Mouse (Mus musculus) G1E-ER4 (cell line): ENCODE measurements around the gene Cep170. TPM values are rescaled to one million over a fixed set of nuclear protein-coding genes. Genes with fewer than 3 reads are reported as not detected.

Experiments
- GATA1 ChIP-seq: IDR thresholded peaks from one replicate; pipeline ENCODE4 v1.8.0; 2012; ENCODE audit warnings: low read length, inconsistent platforms
- polyA plus RNA-seq: library from polyadenylated mRNA; stranded (reverse); fragments of >175 nt; gene quantifications from 2 replicates; pipeline ENCODE4 v1.2.3, GENCODE M21; 2012

The Cep170 gene
- polyA plus RNA-seq, 1 experiment, result 3.0 TPM

DNA sequence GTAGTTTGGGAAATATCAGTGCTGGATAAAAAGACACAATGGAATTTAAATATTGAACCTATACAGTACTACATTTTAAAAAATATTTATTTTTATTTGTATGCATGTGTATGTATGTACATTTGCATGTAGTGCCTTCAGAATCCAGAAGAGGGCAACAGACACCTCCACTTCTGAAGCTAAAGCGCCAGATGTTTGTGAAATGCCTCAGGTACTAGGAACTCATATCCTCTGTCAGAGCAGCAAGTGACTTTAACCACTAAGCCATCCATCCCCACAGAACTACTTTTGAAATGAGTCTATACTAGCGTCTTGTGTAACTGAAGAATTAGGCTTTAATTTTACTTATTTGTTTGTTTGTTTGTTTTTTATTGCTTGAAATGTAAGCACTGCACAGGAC is 101.4 kb downstream of the Cep170 start:
- TF ChIP-seq GATA1, result no peak

DNA sequence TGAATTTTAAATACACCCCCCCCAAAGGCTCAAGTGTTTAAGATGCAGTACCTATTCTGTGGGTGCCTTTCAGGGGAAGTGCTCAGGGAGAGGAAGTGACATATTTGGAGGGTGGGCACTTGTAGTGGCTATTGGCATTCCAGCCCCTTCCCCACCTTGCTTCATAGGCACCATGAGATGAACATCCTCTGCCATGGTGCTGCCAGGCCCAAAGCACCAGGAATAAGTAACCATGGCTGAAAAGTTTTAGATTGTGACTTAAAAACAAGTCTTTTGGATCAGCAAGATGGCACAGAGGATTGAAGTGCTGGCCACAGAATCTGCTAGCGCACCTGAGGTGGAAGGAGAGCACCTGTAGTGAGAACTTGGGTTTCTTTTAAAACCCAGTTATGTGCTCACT is 113.6 kb downstream of the Cep170 start:
- TF ChIP-seq GATA1, result no peak

DNA sequence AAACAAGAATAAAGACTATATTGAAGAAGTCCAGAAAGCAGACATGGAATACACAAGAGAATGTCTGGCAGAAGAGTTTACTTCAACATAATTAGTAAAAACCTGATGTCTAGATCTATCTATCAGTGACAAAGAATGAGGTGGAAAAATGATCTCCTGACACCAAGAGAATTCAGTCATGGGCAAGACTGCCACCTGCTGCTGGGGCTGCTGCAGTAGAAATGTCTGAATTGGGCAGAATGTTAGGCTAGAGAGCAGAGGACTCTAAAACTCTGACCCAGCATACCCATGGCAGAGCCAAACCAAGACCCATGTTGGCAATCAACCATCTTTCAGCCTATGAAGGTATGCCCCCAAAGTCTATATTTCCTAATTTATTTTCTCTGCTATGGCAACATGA is 114.1 kb downstream of the Cep170 start:
- no peak for TF ChIP-seq GATA1

DNA sequence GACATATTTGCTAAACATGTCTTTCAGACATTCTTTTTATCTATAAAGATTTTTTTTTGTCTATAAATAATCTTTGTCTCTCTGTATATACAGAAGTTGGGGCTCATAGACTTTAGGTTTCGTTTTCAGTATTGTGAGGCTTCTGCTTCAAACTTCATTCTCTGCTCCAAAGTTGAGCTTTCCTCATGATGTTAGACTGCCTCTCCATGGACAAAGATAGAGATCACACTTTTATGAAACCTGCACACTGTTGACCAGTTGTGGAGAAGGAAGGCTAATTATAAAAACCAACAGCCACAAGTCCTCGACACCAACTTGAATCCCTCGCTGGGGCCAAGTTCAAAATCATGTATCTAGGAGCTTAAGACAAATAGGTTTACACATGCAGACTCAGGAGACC is 115.2 kb downstream of the Cep170 start:
- no peak for TF ChIP-seq GATA1

DNA sequence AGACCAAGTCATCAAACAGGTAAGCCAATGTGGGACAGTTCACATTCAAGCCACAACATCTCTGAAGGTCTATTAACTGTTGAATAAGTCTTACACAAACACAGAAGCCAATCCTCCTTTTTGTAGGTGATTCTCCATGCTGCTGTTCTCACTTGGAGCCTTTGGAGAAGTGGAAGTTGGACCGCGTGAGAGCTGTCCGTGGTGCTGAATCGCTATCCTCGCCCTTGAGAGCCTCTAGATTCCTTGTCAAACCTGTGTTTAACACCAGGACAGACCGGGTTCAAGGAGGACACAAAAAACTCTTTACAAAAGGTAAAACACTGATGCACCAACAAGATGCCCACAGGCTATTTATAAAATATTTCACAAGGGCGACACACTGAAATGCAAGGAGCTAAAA is 116.8 kb downstream of the Cep170 start:
- no peak for TF ChIP-seq GATA1

DNA sequence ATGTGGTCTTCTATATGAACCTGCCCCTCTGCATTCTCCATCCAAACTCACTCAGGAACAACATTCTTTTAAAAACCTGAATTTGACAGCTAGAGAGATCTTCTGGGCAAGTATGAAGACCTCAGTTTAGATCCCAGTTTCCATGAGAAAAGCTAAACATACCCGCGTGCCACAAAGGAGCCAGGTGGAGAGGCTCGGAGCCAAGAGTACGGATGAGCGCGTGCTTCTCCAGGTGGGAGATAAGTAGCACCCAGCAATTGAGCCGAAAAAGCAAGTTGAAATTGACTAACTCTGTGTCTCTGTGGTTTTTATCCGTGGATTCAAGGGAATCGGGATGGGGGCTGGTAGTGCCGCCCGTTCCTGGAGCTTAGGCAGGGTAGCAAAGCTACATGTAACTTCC is 122.8 kb downstream of the Cep170 start:
- TF ChIP-seq GATA1, result no peak

DNA sequence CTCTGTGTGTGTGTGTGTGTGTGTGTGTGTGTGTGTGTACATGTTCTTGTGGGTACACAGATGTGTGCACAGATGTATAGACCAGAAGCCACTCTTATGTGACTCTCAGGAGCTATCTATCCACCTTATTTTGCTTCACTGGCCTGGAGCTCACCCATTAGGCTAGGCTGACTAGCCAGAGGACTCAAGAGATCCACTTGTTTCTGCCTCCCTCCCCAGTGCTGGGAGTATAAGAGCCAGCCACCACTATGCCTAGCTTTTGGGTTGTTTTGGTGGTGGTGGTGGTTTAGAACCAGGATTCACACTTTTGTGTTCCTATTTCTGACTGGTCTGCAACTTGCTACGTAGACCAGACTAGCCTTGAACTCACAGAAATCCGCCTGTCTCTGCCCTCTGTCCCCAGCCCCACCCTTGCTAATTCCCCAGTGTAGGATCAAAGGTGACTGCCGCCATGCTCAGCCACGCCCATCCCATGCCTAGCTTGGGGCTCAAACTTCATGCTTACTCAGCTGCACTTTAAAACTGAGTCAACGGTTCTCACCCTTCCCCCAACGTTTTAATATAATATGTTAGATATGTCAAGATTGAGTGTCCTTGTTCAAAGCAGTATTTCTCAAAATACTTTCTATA is 125.5 kb downstream of the Cep170 start:
- TF ChIP-seq GATA1, result no peak

Other genes with a start within 250 kb of the Cep170 start
- gene Sdccag8, start 593 bp upstream of the Cep170 start, polyA plus RNA-seq, result 1.9 and 2.0 TPM in 2 replicates